Mouse (Mus musculus): ENCODE data around the gene Nupl2. TPM values are rescaled to one million over a fixed set of nuclear protein-coding genes. Genes with fewer than 3 reads are reported as not detected.

Gene Nupl2
- total RNA-seq, 2 experiments from 2014 or later, result 3.9 to 4.4 TPM

DNA sequence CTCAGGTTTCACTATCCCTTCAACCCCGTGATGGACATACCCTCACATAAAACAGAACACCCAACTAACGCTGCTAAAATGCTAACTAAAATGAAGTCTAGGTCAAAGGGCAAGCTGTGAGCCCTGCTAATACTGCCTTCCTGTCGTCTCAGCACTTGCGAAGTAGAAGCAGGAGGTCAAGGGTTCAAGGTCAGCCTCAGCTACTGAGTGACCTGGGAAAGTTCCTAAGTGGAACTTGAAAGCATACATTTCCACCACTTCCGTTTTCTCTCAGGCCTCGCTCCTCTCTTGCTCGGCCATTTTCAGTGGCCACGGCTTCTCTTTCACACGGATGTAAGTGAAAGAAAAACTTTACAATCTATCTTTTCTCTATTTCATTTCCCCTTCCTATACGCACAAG is 43.2 kb downstream of the Nupl2 start:
- ATAC-seq (ENCODE audit: poor library complexity, severe bottlenecking), result no peak

GRCm38 (mm10) chr5:24208505-24208904 is 43.7 kb downstream of the Nupl2 start:
- no peak for ATAC-seq (ENCODE audit: poor library complexity, severe bottlenecking)

DNA sequence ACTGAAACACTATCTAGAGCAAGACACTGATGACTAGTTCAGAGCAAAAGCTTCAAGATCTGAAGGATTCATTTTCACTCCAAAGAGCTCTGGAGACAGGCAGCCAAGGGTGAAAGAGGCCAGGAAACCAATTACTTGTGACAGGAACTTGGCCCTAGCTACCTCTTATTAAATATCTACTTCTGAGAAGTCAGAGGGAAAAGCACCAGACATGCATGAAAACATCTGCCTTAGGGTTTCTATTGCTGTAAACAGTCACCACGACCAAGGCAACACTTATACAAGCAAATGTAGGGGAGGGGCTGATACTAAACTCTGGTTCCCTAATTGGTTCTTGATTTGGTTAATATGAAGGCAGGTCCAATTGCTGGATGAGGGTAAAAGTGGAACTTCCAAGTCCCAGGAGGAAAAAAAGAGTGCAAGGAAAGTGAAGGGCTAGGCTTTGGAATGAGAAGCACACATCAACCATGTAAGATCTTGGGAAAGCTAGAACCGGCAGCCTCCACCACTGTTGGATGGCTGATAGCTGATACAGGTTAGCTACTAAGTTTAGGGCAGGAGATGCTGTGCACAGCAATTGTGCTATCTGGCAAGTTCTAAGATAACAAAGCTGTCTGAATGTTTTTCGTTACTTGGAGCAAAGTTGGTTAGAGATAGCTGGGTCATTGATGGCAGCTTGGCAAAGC is 49.2 kb downstream of the Nupl2 start:
- ATAC-seq (ENCODE audit: poor library complexity, severe bottlenecking), result no peak

GRCm38 (mm10) chr5:24214547-24214878 is 49.8 kb downstream of the Nupl2 start:
- no peak for ATAC-seq (ENCODE audit: poor library complexity, severe bottlenecking)

GRCm38 (mm10) chr5:24214900-24215299 is 50.1 kb downstream of the Nupl2 start:
- no peak for ATAC-seq (ENCODE audit: poor library complexity, severe bottlenecking)

Other genes starting within 250 kb of the Nupl2 start
- 21.9 and 23.8 TPM in 2 replicates for gene Fam126a, start 134.3 kb upstream of the Nupl2 start, total RNA-seq (2015)
- gene Fam126a, start 134.3 kb upstream of the Nupl2 start, total RNA-seq (2017), result 21.6 and 23.1 TPM in 2 replicates
- 12.3 and 16.7 TPM in 2 replicates for gene Klhl7, start 64.4 kb upstream of the Nupl2 start, total RNA-seq (2015)
- 10.5 and 12.5 TPM in 2 replicates for gene Klhl7, start 64.4 kb upstream of the Nupl2 start, total RNA-seq (2017)
- not detected in 2 replicates for gene Kcnh2, start 186.6 kb downstream of the Nupl2 start, total RNA-seq (2015)
- not detected in 2 replicates for gene Kcnh2, start 186.6 kb downstream of the Nupl2 start, total RNA-seq (2017)
- 0.05 and 0.25 TPM in 2 replicates for gene Nos3, start 199.8 kb downstream of the Nupl2 start, total RNA-seq (2015)
- gene Nos3, start 199.8 kb downstream of the Nupl2 start, total RNA-seq (2017), result 0.16 and 0.29 TPM in 2 replicates
- gene Atg9b, start 227.2 kb downstream of the Nupl2 start, total RNA-seq (2015), result 0.33 and 0.50 TPM in 2 replicates
- 2.2 and 2.7 TPM in 2 replicates for gene Atg9b, start 227.2 kb downstream of the Nupl2 start, total RNA-seq (2017)
- gene Abcb8, start 228.7 kb downstream of the Nupl2 start, total RNA-seq (2015), result 9.3 and 13.9 TPM in 2 replicates
- 3.3 and 5.6 TPM in 2 replicates for gene Abcb8, start 228.7 kb downstream of the Nupl2 start, total RNA-seq (2017)
- not detected in 2 replicates for gene Asic3, start 248.4 kb downstream of the Nupl2 start, total RNA-seq (2015)
- gene Asic3, start 248.4 kb downstream of the Nupl2 start, total RNA-seq (2017), result not detected in 2 replicates

Data from megakaryocyte, adult 5-6 weeks (primary cell).